Mouse (Mus musculus): ENCODE data around the gene Socs1.

DNA sequence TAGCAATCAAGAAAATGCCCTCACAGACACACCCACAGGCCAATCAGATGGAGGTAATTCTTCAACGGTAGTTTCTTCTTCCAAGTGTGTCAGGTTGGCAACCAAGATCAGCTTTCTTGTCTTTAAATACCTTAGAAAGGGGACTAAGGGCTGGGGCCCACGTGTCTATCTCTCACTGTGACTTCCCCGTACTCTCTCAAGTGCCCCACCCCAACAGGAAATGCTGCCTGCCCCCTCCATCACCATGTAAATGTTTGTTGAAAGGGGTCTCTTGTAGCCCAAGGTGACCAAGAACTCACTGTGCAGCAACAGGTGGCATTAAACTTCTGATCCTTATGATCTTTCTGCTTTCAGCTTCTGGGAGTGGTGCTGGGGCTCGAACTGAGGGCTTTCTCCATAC is 28.4 kb upstream of the Socs1 start:
- TF ChIP-seq CTCF (conservative IDR thresholded peaks at IDR 0.05; ENCODE audit: insufficient read depth, insufficient read length, low read depth, low read length) = no peak
- TF ChIP-seq POLR2A (IDR thresholded peaks at IDR 0.05; ENCODE audit: low read depth, low read length) = no peak

Measured in kidney, adult 2 months (tissue).